Mouse (Mus musculus) liver, embryonic 12.5 days (tissue): ENCODE data around the gene P4htm. TPM values are rescaled to one million over a fixed set of nuclear protein-coding genes. Genes with fewer than 3 reads are reported as not detected.

Experiments
- ATAC-seq: fragments of 200-750 bp; cut with Nextera tagmentation; 2 replicates; pipeline ENCODE4 v1.8.0; 2017; ENCODE audit warnings: moderate number of reproducible peaks, mild to moderate bottlenecking, moderate library complexity
- H3K27ac ChIP-seq: fragments of 300-500 bp; sonication (generic); 2 replicates; pipeline ENCODE4 v1.5.1; 2016; ENCODE audit warnings: mild to moderate bottlenecking
- H3K27me3 ChIP-seq: fragments of 300-500 bp; sonication (generic); replicated peaks from 2 replicates; pipeline ENCODE4 v1.6.1; 2016; ENCODE audit warnings: mild to moderate bottlenecking, moderate library complexity
- H3K36me3 ChIP-seq: fragments of 300-500 bp; sonication (generic); 2 replicates; pipeline ENCODE4 v1.6.1; 2016; ENCODE audit warnings: mild to moderate bottlenecking, moderate library complexity
- H3K4me1 ChIP-seq: fragments of 300-500 bp; sonication (generic); 2 replicates; pipeline ENCODE4 v1.6.1; 2016
- H3K4me2 ChIP-seq: fragments of 300-500 bp; sonication (generic); 2 replicates; pipeline ENCODE4 v1.6.1; 2016; ENCODE audit warnings: mild to moderate bottlenecking, moderate library complexity
- H3K4me3 ChIP-seq: fragments of 300-500 bp; sonication (generic); 2 replicates; pipeline ENCODE4 v1.5.1; 2016; ENCODE audit warnings: mild to moderate bottlenecking, moderate library complexity
- H3K9ac ChIP-seq: fragments of 300-500 bp; sonication (generic); 2 replicates; pipeline ENCODE4 v1.6.1; 2016; ENCODE audit warnings: mild to moderate bottlenecking, moderate library complexity
- H3K9me3 ChIP-seq: fragments of 300-500 bp; sonication (generic); replicated peaks from 2 replicates; pipeline ENCODE4 v1.6.1; 2016; ENCODE audit warnings: mild to moderate bottlenecking, moderate library complexity
- WGBS: fragments of 180-500 bp; shearing (Covaris S2); methylation state at CpG from one replicate; pipeline ENCODE4 v1.1.7; 2016; ENCODE audit not compliant: insufficient replicate concordance; 5-methylcytosine and 5-hydroxymethylcytosine counted together
- polyA plus RNA-seq: library from polyadenylated mRNA; unstranded; fragments of >200 nt; fragmentation: Nextera tagmentation; extraction: Ambion mirVana; gene quantifications from 2 replicates; pipeline ENCODE4 v1.2.1, GENCODE M21; 2016

P4htm gene
- polyA plus RNA-seq, 1 experiment from 2014 or later = 1.1 TPM

- Histone ChIP-seq H3K27me3 (no peaks in the 10 kb centered on the region), H3K4me3 (no peak overlapping the region), H3K36me3 (peaks cover 56% of the 10 kb centered on the region), H3K9me3 (no peaks in the 10 kb centered on the region), H3K4me2 (no peak overlapping the region), H3K27ac (no peak overlapping the region), H3K4me1 (peaks cover 46% of the 10 kb centered on the region), H3K9ac (no peak overlapping the region)
- ATAC-seq = no peak
- 79% methylated on average over 37 of the region's 37 CpGs for WGBS
Observed at GRCm38 (mm10) chr9:108575321-108576297, 21.9 kb downstream of the P4htm start.

GRCm38 (mm10) chr9:108574921-108575320 is 22.5 kb downstream of the P4htm start:
- Histone ChIP-seq H3K9ac (0 out of 2 replicates have a peak overlapping the region, but pooled peaks have one; percentile 8), H3K4me2 (no peak overlapping the region), H3K9me3 (no peaks in the 10 kb centered on the region), H3K27me3 (no peaks in the 10 kb centered on the region), H3K4me3 (no peak overlapping the region), H3K4me1 (peaks cover 52% of the 10 kb centered on the region), H3K36me3 (peaks cover 56% of the 10 kb centered on the region), H3K27ac (no peak overlapping the region)
- no peak for ATAC-seq
- WGBS = 69% methylated on average over 12 of the region's 12 CpGs

GRCm38 (mm10) chr9:108573774-108574690 is 23.4 kb downstream of the P4htm start:
- Histone ChIP-seq H3K27me3 (no peaks in the 10 kb centered on the region), H3K36me3 (peaks cover 56% of the 10 kb centered on the region), H3K4me2 (no peak overlapping the region), H3K9ac (no peak overlapping the region), H3K27ac (no peak overlapping the region), H3K4me1 (peaks cover 51% of the 10 kb centered on the region), H3K9me3 (no peaks in the 10 kb centered on the region), H3K4me3 (no peak overlapping the region)
- no peak for ATAC-seq
- 61% methylated on average over 26 of the region's 26 CpGs for WGBS

GRCm38 (mm10) chr9:108572321-108572720 is 25.1 kb downstream of the P4htm start:
- Histone ChIP-seq H3K4me2 (no peak overlapping the region), H3K9me3 (no peaks in the 10 kb centered on the region), H3K27me3 (no peaks in the 10 kb centered on the region), H3K9ac (no peak overlapping the region), H3K4me1 (peaks cover 55% of the 10 kb centered on the region), H3K4me3 (no peak overlapping the region), H3K27ac (no peak overlapping the region), H3K36me3 (peaks cover 56% of the 10 kb centered on the region)
- WGBS = 80% methylated on average over 10 of the region's 10 CpGs
- no peak for ATAC-seq

GRCm38 (mm10) chr9:108571401-108571973 is 26.0 kb downstream of the P4htm start:
- Histone ChIP-seq H3K9me3 (no peaks in the 10 kb centered on the region), H3K9ac (no peak overlapping the region), H3K4me1 (peaks cover 49% of the 10 kb centered on the region), H3K27me3 (no peaks in the 10 kb centered on the region), H3K27ac (no peak overlapping the region), H3K4me2 (no peak overlapping the region), H3K36me3 (peaks cover 56% of the 10 kb centered on the region), H3K4me3 (no peak overlapping the region)
- WGBS = 85% methylated on average over 16 of the region's 16 CpGs
- no peak for ATAC-seq

GRCm38 (mm10) chr9:108570207-108570896 is 27.1 kb downstream of the P4htm start:
- peak overlapping the region; percentile 80 for H3K4me3 ChIP-seq
- peak overlapping the region; percentile 78 for H3K9ac ChIP-seq
- peaks cover 52% of the 10 kb centered on the region for H3K36me3 ChIP-seq
- WGBS = 2% methylated on average over 40 of the region's 40 CpGs
- H3K9me3 ChIP-seq = no peaks in the 10 kb centered on the region
- no peaks in the 10 kb centered on the region for H3K27me3 ChIP-seq
- peak overlapping the region; percentile 96 for H3K4me2 ChIP-seq
- peak; percentile 17 for ATAC-seq
- H3K4me1 ChIP-seq = peaks cover 59% of the 10 kb centered on the region
- H3K27ac ChIP-seq = peak overlapping the region; percentile 95

- H3K9ac ChIP-seq = peak within 1 kb of the TSS; percentile 89
- ATAC-seq = peak; percentile 71
- peak within 1 kb of the TSS; percentile 95 for H3K27ac ChIP-seq
- peak within 1 kb of the TSS; percentile 96 for H3K4me2 ChIP-seq
- H3K4me3 ChIP-seq = peak within 1 kb of the TSS; percentile 80
- 5% methylated on average over 42 of the region's 42 CpGs for WGBS
- H3K9me3 ChIP-seq = no peaks in the 10 kb centered on the region
- peaks cover 52% of the 10 kb centered on the region for H3K36me3 ChIP-seq
- peaks cover 62% of the 10 kb centered on the region for H3K4me1 ChIP-seq
- no peaks in the 10 kb centered on the region for H3K27me3 ChIP-seq
Observed at GRCm38 (mm10) chr9:108569381-108570206, 27.9 kb downstream of the P4htm start, which contains the start of gene Dalrd3. Gene Dalrd3 (plus strand): TSS chr9:108569886.

- Histone ChIP-seq H3K4me3 (peak overlapping the region; percentile 80), H3K27me3 (no peaks in the 10 kb centered on the region), H3K9me3 (no peaks in the 10 kb centered on the region), H3K4me2 (peak overlapping the region; percentile 96), H3K9ac (peak overlapping the region; percentile 89), H3K36me3 (peaks cover 52% of the 10 kb centered on the region), H3K4me1 (peaks cover 67% of the 10 kb centered on the region), H3K27ac (peak overlapping the region; percentile 95)
- no peak for ATAC-seq
- 34% methylated on average over 17 of the region's 17 CpGs for WGBS
Observed at GRCm38 (mm10) chr9:108568511-108568921, 29.0 kb downstream of the P4htm start.

GRCm38 (mm10) chr9:108567931-108568419 is 29.5 kb downstream of the P4htm start:
- no peak for ATAC-seq
- peaks cover 52% of the 10 kb centered on the region for H3K36me3 ChIP-seq

More at GRCm38 (mm10) chr9:108567931-108568419, 29.5 kb downstream of the P4htm start:
- Histone ChIP-seq H3K27me3 (no peaks in the 10 kb centered on the region), H3K4me2 (peak overlapping the region; percentile 96), H3K27ac (peak overlapping the region; percentile 95), H3K4me3 (peak overlapping the region; percentile 80), H3K4me1 (peaks cover 66% of the 10 kb centered on the region), H3K9ac (peak overlapping the region; percentile 89), H3K9me3 (no peaks in the 10 kb centered on the region)
- WGBS = 3% methylated on average over 18 of the region's 18 CpGs
